Comparison of ENCODE assay signal across 8 mouse cellular contexts in the genomic region with DNA sequence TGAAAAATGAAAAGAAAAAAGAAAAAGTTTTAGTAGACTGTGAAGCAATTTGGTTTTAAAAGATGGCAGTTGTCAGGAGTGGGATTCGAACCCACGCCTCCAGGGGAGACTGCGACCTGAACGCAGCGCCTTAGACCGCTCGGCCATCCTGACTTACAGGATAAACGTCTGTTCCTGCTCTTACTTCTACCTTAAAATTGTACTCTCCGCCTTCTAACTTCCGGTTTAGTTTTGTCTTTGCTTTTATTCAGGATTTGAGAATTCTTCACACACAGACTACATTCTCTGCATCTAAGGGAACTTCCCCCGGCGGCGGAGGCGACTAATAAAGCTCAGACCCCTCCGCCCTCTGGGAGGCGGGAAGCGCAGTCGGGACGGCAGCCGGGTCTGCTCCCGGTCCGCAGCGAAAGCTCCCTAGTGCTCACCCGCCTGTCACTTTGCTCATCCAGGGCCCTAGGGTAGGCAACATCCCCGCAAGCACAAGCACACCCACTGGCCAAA. TPM values are rescaled to one million over a fixed set of nuclear protein-coding genes. Genes with fewer than 3 reads are reported as not detected.
A peak's percentile ranks its signal among the peaks of the same experiment; 100 is the strongest.
DNase-seq lines count a peak whose midpoint lies in the region; ATAC-seq lines count a peak whose summit lies in the region.

No protein-coding gene starts in this region.

- no peaks in the 10 kb centered on the region for H3K36me3 ChIP-seq in hindbrain, embryonic 15.5 days

- H3K4me3 ChIP-seq in hindbrain, embryonic 15.5 days: peak overlapping the region; percentile 77

- peak overlapping the region; percentile 78 for H3K27ac ChIP-seq in hindbrain, embryonic 15.5 days (replicated peaks)

- no peaks in the 10 kb centered on the region for H3K9me3 ChIP-seq in hindbrain, embryonic 15.5 days

- peaks cover 6% of the 10 kb centered on the region; the same call in 1 of the 2 replicates for H3K4me1 ChIP-seq in hindbrain, embryonic 15.5 days (replicated peaks)

- intact Hi-C loops in left cerebral cortex, postnatal 14 days (cut with DNase I): no loop called here

- DNase-seq in ZHBTc4 (ENCODE audit: low read depth, low spot score): peak; percentile 88
- peak; percentile 72 to 81 for DNase-seq in cerebellum, postnatal 36 days
- peak; percentile 85 for DNase-seq in gastrocnemius, adult 18-20 months (ENCODE audit: low spot score)
- peak; percentile 52 to 86 for DNase-seq in left cerebral cortex, postnatal 14 days (ENCODE audit: low spot score in 2 of 2)
- peak; percentile 73 for DNase-seq in right cerebral cortex, postnatal 25 days
- peak; percentile 89 for DNase-seq in yolk sac, embryonic 10.5 days (ENCODE audit: low spot score)

- ATAC-seq in hindbrain, embryonic 15.5 days (ENCODE audit: low FRiP score, low read depth): peak; percentile 85
- ATAC-seq in megakaryocyte progenitor cell, adult 5-6 weeks (replicated peaks; ENCODE audit: poor library complexity): peak; percentile 60

- no peaks in the 10 kb centered on the region; the same call in 1 of the 2 replicates for H3K27me3 ChIP-seq in hindbrain, embryonic 15.5 days

- H3K9ac ChIP-seq in hindbrain, embryonic 15.5 days: peak overlapping the region; percentile 57

- H3K4me2 ChIP-seq in hindbrain, embryonic 15.5 days: peak overlapping the region; percentile 72

- under 1% methylated on average over 25 of the region's 25 CpGs for WGBS in hindbrain, embryonic 15.5 days

RNA-seq across cellular contexts. Expression of gene Btn1a1, which starts 12.3 kb away (rescaled TPM):
- total RNA-seq in gastrocnemius, adult 18-20 months (2021): not detected
- polyA plus RNA-seq in hindbrain, embryonic 15.5 days (2015; fragmentation: Nextera tagmentation; extraction: Ambion mirVana): 0.17 TPM in 1 of 2 replicates, not detected in the other
- total RNA-seq in left cerebral cortex, postnatal 14 days (2021): not detected
- total RNA-seq in megakaryocyte progenitor cell, adult 5-6 weeks (2015): not detected in 2 replicates
- total RNA-seq in megakaryocyte progenitor cell, adult 5-6 weeks (2017): not detected in 2 replicates

RNA-seq across cellular contexts. Expression of gene Abt1, which starts 29.7 kb away (rescaled TPM):
- 1 to 10 TPM; 3.8 to 4.2 TPM for total RNA-seq in gastrocnemius, adult 18-20 months (2021)
- 8.8 and 9.1 TPM in 2 replicates for polyA plus RNA-seq in hindbrain, embryonic 15.5 days (2015; fragmentation: Nextera tagmentation; extraction: Ambion mirVana)
- 1 to 10 TPM; 6.9 to 7.1 TPM for total RNA-seq in left cerebral cortex, postnatal 14 days (2021)
- 7.1 and 7.4 TPM in 2 replicates for total RNA-seq in megakaryocyte progenitor cell, adult 5-6 weeks (2015)
- total RNA-seq in megakaryocyte progenitor cell, adult 5-6 weeks (2017): 9.5 and 11.0 TPM in 2 replicates

RNA-seq across cellular contexts. Expression of gene Btn2a2, which starts 35.2 kb away (rescaled TPM):
- not detected for total RNA-seq in gastrocnemius, adult 18-20 months (2021)
- 0.06 and 0.08 TPM in 2 replicates for polyA plus RNA-seq in hindbrain, embryonic 15.5 days (2015; fragmentation: Nextera tagmentation; extraction: Ambion mirVana)
- 1 to 10 TPM in 1 of 2 experiments, under 1 TPM in 1; 0.82 to 1.3 TPM for total RNA-seq in left cerebral cortex, postnatal 14 days (2021)
- total RNA-seq in megakaryocyte progenitor cell, adult 5-6 weeks (2015): not detected in 2 replicates
- 0.17 TPM in 1 of 2 replicates, not detected in the other for total RNA-seq in megakaryocyte progenitor cell, adult 5-6 weeks (2017)

Comparison
In these comparisons a context has a peak if more than half of its experiments do, and no peak if none do; other contexts are left out.
1. Peak in every context shown above with its lines: DNase-seq, ATAC-seq, H3K4me3 ChIP-seq and H3K27ac ChIP-seq.